Mouse (Mus musculus) Patski (cell line): ENCODE measurements at regions not wholly inside any gene's neighbourhood (a gene's known extent, or its start where the extent isn't known, plus 50 kb on each side); places are given as distances from the start of the nearest gene placed in this dataset.

Experiments
- ATAC-seq: fragments of 100-300 bp; one replicate; pipeline ENCODE4 v1.8.0; 2021
- CTCF ChIA-PET: fragments of 350-600 bp; sonication (Branson Sonifier 250); formaldehyde crosslinking; loops from one replicate; lab custom pipeline; 2022; ENCODE audit warnings: inconsistent platforms; lab: Charles Lee
- POLR2A ChIA-PET: fragments of 350-600 bp; sonication (Branson Sonifier 250); formaldehyde crosslinking; loops from one replicate; lab custom pipeline; 2022; ENCODE audit warnings: antibody characterized with exemption, inconsistent platforms; lab: Charles Lee
- DNase-seq: peaks from one replicate; pipeline ENCODE4 v3.0.0-alpha.2; 2011; ENCODE audit warnings: low read depth, low spot score
- H3K27me3 ChIP-seq: fragments of 371-371 bp; one replicate; pipeline ENCODE4 v1.5.1; 2021
- CTCF ChIP-seq: fragments of 100-300 bp; IDR thresholded peaks from one replicate; pipeline ENCODE4 v1.5.1; 2021
- in situ Hi-C: fragments of 300-500 bp; cut with MboI; formaldehyde crosslinking; loops from 3 replicates; pipeline ENCODE4 v1.11.1; 2018; ENCODE audit warnings: low pct_unique_long_range_greater_than_20kb, mixed read lengths

DNA sequence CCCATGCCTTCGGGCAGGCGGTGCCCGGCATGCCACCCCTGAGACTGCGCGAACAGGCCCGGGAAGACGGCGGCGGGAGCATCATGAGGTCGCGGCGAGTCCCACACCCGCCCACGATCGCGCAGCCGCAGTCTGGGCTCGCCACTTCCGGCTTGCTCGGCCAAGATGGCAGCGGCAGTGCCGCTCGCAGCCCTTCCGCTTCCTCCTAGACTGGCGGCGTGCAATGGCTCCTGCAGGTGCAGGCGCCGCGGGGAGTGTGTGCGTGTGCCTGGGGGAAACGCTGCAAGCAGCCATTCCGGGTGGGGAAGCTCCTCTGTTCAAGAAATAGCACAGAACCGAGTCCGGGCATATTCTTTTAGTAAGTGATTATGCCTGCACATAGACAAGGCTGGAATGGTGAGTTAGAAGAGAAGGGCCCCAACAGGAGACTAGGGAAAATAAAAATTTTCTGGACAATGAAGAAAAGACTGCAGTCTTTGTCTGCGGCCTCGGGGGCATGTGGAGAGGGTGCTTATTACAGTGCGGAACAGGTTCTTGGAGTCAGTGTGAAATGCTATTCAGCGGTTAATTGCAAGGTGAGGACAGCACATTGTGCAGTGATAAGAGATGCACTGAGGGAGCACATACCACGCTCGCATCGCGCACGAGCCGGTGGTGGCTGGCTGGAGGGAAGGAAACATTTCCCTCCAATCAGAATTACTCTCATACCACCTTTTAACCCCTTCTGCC lies 89.5 kb upstream of the Vps8 start:
- ATAC-seq (peak; percentile 91), DNase-seq (no peak)
- H3K27me3 ChIP-seq = no peaks in the 10 kb centered on the region
- in situ Hi-C loops = no loop called here
- POLR2A ChIA-PET = interaction anchor here (0.7 to 1.5 kb wide), 2 partner anchors 11 to 24 kb away, joined by 4 to 5 read pairs; no protein-coding TSS in a partner anchor
- CTCF ChIA-PET = no interaction called here
- TF ChIP-seq CTCF = no peak

DNA sequence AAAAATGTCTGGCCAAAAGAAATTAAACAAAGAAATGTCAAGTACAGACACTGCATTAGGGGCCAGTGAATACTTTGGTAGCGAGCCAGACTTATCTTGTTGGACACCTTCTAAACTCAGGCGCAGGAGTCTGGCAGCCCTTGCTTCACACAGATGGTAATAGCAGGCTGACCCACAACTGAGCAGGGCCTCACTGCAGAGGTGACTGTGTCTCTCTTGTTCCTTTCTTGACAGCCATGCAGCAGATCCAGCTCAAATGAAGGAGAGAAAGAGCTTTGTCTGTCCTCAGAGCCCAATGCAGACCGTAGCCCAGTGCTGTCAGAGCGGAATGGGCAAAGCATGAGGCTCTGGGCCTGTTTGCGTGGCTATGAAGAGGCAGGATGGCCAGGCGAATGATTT lies 83.9 kb upstream of the Vps8 start:
- DNase-seq (no peak), ATAC-seq (no peak)
- CTCF ChIA-PET = interaction anchor here (1.3 kb wide), 1 partner anchor 53 kb away, joined by 3 read pairs; no protein-coding TSS in a partner anchor
- POLR2A ChIA-PET = no interaction called here
- H3K27me3 ChIP-seq = no peaks in the 10 kb centered on the region
- in situ Hi-C loops = no loop called here
- TF ChIP-seq CTCF = no peak

DNA sequence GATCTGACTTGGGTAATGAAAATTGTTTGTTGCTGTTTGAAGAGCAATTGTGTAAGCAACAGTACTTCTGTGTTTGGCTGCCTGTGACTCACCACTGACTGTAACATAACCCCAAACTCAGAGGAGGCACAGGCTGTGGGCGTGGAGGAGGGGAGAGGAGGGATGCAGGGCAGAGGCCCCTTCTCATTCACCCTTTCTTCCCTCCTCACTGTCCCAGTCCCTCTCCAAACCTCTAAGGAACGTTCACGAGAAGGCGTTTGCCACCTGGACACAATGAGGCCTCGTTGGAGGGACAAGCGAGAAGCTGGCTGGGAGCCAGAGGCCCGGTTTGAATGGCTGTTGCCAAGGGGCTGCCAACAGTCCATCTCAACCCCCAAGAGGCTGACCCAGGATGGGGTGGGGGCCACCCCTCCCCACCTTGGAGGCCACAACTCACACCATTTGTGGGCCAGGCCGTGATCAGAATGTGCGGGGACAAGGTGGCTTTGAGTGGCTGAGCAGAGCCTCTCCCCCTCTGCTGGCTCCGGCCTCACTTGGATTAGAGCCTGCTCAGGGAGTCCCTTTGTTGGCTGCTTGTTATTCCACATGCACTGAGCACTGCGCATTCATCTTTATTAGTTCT lies 83.3 kb upstream of the Vps8 start:
- no peak for TF ChIP-seq CTCF
- ChIA-PET POLR2A (no interaction called here), CTCF (interaction anchor here (1.1 to 1.3 kb wide), 2 partner anchors 34 to 53 kb away, joined by 3 read pairs; no protein-coding TSS in a partner anchor)
- no peaks in the 10 kb centered on the region for H3K27me3 ChIP-seq
- in situ Hi-C loops = no loop called here
- DNase-seq = peak; percentile 25
- ATAC-seq = peak; percentile 93

DNA sequence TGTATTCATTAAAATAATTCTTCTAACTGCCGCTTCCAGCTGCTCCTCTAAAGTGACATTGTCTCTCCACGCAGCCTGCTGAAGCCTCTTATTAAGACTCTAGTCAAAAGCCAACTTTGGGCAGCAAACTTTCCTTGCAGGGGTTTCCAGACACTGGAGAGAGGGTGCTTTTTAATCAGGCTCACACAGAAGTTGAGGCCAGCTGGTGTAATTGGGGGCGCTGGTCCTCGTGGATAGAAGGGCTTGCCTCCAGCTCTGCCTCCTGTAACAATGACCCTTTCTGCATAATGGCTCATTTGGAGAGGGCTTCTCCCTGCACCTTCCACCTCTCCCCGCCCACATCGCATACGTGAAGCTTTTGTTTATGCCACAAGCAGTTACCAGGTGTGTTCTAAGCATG lies 82.8 kb upstream of the Vps8 start:
- DNase-seq = no peak
- in situ Hi-C loops = no loop called here
- ATAC-seq = no peak
- H3K27me3 ChIP-seq = no peaks in the 10 kb centered on the region
- TF ChIP-seq CTCF = no peak
- ChIA-PET POLR2A (no interaction called here), CTCF (interaction anchor here (1.1 kb wide), 1 partner anchor 33 kb away, joined by 3 read pairs; no protein-coding TSS in a partner anchor)

DNA sequence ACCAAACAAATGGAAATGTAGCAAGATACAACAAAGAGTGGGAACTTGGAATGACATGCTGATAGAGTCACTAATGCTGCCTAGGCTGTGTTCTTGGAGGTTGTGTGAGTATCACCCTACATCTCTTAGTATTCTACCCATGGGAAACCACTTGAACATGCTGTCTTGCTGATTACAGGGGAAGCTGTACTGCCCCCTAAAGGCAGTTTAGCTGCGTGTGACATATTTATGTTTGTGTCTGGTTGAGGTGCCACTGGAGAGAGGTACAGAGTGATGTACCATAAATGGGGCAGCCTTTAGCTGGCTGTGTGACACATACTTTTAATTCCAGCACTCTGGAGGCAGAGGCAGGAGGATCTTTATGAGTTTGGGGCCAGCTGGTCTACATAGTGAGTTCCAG lies 73.0 kb upstream of the Vps8 start:
- ATAC-seq = no peak
- in situ Hi-C loops = no loop called here
- TF ChIP-seq CTCF = peak; percentile 27

DNA sequence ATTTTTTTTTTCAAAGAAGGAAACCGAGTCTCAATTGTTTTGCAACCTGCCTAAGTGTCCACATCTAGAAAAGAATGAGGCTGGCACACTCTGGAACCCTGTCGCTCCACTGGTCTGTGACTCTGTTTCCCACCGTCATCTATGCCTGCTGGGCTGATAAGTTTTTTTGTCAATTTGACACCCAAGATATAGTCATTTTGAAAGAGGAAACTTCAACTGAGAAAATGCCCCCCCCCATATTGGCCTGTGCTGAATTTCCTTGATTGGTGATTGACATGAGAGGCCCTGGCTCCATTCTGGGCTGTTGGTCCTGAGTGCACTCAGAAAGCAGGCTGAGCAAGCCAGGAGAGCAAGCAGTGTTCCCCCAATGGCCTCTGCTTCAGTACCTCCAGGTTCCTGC lies 71.6 kb upstream of the Vps8 start:
- ChIA-PET POLR2A (no interaction called here), CTCF (no interaction called here)
- TF ChIP-seq CTCF = no peak
- DNase-seq (no peak), ATAC-seq (no peak)
- in situ Hi-C loops = no loop called here
- H3K27me3 ChIP-seq = no peaks in the 10 kb centered on the region

More for the DNA sequence above, 73.0 kb upstream of the Vps8 start:
- no peak for DNase-seq
- ChIA-PET CTCF (interaction anchor here (1.0 to 1.3 kb wide), 2 partner anchors 17 to 63 kb away, joined by 3 to 4 read pairs; no protein-coding TSS in a partner anchor), POLR2A (no interaction called here)
- no peaks in the 10 kb centered on the region for H3K27me3 ChIP-seq

DNA sequence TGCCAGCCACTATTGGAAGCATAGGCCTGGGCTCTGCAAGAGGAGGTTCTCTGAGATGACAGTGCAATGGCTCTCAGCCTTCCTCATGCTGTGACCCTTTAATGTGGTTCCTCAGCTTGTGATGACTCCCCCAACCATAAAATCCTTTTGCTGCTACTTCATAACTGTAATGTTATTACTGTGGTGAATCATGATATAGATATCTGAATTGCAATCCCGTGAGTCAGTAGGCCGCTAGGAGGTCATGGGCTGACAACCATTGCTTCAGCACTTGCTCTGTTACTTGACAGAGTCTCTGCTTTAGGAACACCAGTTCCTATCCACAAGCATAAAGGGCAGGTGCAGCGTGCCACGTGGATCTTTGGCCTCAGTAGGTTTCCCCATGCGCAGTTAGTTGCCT lies 69.8 kb upstream of the Vps8 start:
- DNase-seq (no peak), ATAC-seq (peak; percentile 73)
- CTCF ChIA-PET = interaction anchor here (1.4 kb wide), 1 partner anchor 60 kb away, joined by 3 read pairs; no protein-coding TSS in a partner anchor
- TF ChIP-seq CTCF = no peak
- no peaks in the 10 kb centered on the region for H3K27me3 ChIP-seq
- in situ Hi-C loops = no loop called here
- POLR2A ChIA-PET = no interaction called here

DNA sequence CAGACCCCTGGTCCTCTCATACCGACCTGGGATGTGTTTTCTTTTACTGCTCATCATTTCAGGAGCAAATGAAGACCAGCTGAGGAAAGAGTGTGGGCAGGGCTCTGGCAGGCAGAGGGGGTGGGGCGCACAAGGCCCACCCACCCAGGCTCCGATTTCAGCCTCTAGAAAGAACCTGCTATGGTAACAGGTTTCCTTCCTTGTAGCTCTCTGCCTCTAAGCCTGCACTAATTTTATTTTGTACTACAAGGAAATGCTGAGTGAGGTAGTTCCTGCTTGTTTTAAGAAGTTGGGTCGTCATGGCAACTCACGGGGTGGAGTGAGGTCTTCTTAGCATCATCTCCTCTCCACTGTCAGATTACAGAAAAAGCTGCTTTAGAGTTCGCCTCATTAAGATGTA lies 69.4 kb upstream of the Vps8 start:
- ChIA-PET CTCF (no interaction called here), POLR2A (no interaction called here)
- H3K27me3 ChIP-seq = no peaks in the 10 kb centered on the region
- DNase-seq (no peak), ATAC-seq (no peak)
- in situ Hi-C loops = no loop called here
- TF ChIP-seq CTCF = no peak

DNA sequence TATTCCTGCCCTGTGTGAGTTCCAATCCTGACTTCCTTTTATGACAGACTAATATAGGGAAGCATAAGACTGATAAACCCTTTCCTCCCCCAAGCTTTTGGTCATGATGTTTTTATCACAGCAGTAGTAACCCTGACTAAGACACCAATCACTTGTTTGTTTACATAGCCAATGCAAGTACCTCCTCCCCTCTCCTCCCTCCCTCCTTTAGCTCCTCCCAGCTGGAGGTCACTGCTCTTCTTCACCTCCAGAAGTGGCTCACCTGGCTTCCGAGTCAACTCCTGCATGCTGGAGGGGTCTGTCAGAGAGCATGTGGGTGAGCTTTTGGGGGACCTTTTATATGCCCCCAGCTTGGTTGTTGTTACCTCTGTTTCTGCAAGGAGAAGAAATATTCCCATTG lies 67.3 kb upstream of the Vps8 start:
- no peak for DNase-seq
- in situ Hi-C loops = no loop called here
- ChIA-PET CTCF (no interaction called here), POLR2A (no interaction called here)
- ATAC-seq = no peak
- no peak for TF ChIP-seq CTCF
- no peaks in the 10 kb centered on the region for H3K27me3 ChIP-seq

DNA sequence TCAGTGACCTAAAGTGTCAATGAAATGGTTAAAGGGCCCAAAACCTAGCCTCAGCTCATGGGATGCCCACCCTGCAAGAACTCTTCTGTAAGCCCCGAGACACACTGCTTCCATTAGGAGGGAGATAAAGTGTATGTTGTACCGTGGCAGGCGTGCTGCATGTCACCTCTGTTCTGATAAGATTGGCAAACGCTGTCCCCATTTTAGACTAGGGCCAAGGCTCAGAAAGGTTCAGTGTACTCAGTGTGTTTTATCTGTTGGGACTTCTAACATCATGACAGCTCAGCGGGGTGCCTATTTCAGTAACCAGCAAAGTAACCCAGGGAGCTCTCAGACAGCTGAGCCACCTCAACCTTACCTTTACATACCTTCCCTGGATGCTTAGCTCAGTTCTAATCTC lies 65.5 kb upstream of the Vps8 start:
- no peak for TF ChIP-seq CTCF
- CTCF ChIA-PET = interaction anchor here (0.9 to 1.7 kb wide), 2 partner anchors 9 to 35 kb away, joined by 4 read pairs; no protein-coding TSS in a partner anchor
- POLR2A ChIA-PET = interaction anchor here (1.9 kb wide), 1 partner anchor 24 kb away, joined by 5 read pairs; no protein-coding TSS in a partner anchor
- no peaks in the 10 kb centered on the region for H3K27me3 ChIP-seq
- ATAC-seq = no peak
- in situ Hi-C loops = no loop called here
- DNase-seq = no peak

DNA sequence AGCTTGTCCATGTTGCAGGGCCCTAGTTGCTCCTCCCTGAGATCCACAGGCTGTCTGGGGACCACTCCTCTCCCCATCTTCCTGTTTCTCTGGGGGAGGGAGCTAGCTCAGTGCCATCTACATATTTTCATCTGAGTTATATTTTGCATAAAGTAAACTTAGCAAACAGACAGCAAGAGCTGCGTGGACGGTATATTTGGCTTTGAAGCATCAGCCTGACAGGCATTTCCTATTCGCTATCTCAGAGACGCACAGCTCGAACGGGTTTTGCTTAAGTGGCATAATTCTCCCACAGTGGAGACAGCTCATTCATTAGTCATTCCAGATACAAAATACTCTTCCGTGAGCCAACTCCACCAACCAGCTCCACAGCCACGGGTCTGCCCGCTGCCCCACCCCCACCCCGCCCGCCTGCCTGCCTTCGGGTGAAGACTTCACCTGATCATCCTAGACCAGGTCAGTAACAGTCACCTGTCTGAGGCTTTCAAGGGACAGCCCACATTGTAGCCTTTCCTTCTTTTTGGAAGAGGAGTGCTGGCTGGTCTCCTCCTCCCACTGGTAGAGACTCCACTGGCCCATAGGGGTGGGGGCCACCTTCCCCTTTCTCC lies 64.5 kb upstream of the Vps8 start:
- TF ChIP-seq CTCF = no peak
- ATAC-seq = no peak
- CTCF ChIA-PET = interaction anchor here (1.7 kb wide), 1 partner anchor 34 kb away, joined by 4 read pairs; no protein-coding TSS in a partner anchor
- no peaks in the 10 kb centered on the region for H3K27me3 ChIP-seq
- POLR2A ChIA-PET = interaction anchor here (1.9 kb wide), 1 partner anchor 25 kb away, joined by 5 read pairs; no protein-coding TSS in a partner anchor
- in situ Hi-C loops = no loop called here
- no peak for DNase-seq
